Mouse (Mus musculus) spleen, postnatal 4 days (tissue): Measurements from ENCODE around the gene Cdc42ep2.

Experiments used
- DNase-seq, 2 experiments: peaks; one replicate each; pipeline ENCODE4 v3.0.0; 2022; ENCODE audit warnings: low spot score in 2 of 2

The Cdc42ep2 gene

DNA sequence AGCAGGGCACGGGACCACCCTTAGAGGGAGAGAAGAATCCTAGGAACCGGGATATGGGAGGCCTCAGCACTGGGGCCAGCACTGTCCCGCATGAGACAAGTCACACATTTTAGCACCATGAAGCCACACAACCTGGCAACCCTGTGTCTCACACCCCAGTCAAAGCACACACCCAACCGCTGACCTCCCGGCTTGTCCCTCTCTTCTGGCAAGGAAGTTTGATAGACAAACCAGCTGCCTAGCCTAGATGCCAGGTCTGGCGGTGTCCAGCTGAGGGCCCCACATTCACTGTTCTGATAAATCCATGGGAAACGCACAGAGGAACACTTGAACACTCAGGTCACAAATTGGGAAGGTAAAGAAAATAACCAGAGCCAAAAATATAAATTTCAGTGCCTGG, 18.0 kb upstream of the Cdc42ep2 start:
- no peak for DNase-seq

GRCm38 (mm10) chr19:5940656-5941055, 16.0 kb upstream of the Cdc42ep2 start:
- DNase-seq, result no peak

DNA sequence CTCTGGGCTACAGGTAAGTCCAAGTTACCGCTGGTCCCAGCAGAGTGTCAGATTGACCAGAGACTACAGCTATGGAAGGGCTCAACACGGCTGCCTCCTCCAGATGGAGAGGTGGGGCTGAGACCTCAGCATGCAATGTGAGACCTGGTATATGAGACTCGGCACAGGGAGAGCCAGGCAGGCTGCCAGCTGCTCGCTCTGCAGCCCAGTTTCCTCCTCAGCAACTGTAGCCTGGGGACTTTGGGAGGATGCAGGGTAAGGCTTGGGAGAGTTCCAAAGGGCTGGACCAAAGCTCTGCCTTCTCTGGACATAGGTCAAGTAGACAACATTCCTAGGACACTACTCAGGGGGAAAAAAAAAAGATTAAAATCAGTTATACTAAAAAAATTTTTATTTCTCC, 15.6 kb upstream of the Cdc42ep2 start:
- DNase-seq, result no peak

DNA sequence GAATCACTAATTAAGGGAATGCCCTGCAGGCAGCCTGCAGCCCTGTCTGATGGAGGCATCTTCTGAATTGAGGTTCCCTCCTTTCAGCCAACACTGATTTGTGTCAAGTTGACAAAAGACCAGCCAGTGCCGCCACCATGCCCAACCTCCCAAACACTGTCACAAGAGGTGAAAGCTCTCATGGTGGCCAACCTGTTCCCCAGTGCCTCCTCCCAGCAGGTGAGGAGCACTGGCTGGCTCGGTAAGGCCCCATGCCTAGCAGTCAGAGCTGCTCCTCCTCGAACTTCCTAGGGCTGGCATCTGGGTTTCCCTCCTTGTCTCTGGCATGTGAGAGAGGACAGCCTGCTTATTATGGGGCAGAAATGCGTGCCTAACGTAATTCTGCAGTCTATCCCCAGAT, 15.1 kb upstream of the Cdc42ep2 start:
- no peak for DNase-seq

GRCm38 (mm10) chr19:5938516-5938915, 13.9 kb upstream of the Cdc42ep2 start:
- DNase-seq, result no peak

- no peak for DNase-seq
Measured at GRCm38 (mm10) chr19:5937836-5938406, 13.3 kb upstream of the Cdc42ep2 start.

GRCm38 (mm10) chr19:5937095-5937835, 12.6 kb upstream of the Cdc42ep2 start:
- DNase-seq, result no peak

DNA sequence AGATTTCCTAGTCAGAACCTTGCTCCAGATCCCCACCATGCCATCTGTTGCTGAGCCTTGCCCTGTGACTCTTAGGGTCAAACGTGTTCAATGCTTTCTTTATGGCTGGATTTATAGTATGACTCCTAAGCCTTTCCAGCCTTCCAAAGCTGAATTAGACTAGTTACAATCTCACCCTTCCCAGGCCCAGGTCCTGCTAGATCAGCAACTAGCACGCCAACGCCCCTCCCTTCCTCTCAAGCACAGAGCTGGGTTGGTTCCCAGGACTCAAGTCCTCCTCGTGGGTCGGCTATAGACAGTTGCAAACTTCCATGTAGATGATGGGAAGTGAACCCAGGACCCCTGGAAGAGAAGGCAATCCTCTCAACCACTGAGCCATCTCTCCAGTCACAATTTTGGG, 11.1 kb upstream of the Cdc42ep2 start:
- no peak for DNase-seq

DNA sequence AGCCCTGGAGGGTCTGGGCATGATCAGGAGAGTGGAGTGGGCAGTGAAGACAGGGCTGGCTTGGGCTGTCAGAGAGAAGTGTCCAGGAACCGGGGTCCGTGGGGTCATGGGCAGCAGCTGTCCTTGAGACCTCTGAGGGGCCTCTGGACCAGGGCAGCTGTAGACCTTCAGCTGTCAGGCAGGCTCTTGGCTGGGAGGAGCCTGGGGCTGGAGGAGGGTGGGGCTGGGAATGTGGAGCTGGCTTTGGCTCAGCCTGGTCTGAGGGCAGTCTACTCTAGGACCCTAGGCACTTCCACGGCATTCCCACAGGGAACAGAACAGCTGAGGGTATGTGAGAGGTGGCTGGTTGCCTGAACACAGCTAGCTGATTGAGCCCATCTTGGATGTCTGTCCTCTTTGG, 10.7 kb upstream of the Cdc42ep2 start:
- DNase-seq, result no peak

- peak in 1 of 2 experiments; percentile 40 for DNase-seq
Measured at GRCm38 (mm10) chr19:5929634-5930596, 5.3 kb upstream of the Cdc42ep2 start.

DNA sequence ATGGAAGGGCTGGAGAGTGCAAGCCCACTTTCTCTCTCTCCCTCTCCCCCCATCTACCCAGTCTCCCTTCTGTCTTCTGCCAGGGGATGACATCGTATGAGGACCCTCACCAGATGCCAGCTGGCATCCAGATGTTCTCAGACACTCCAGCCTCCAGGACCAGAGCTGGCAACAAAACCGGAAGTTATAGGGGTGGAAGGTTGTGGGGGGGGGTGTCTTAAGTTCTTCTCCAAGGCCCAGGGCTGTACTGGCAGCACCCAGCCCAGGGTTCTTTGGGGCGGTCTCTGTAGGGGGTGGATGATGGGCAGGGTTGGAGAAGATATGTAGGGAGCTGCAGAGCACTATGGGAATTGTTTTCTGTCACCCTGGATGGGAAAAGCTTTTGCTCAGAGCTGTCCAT, 3.9 kb upstream of the Cdc42ep2 start:
- DNase-seq, result no peak

- no peak for DNase-seq
Measured at GRCm38 (mm10) chr19:5928104-5928503, 3.5 kb upstream of the Cdc42ep2 start.

DNA sequence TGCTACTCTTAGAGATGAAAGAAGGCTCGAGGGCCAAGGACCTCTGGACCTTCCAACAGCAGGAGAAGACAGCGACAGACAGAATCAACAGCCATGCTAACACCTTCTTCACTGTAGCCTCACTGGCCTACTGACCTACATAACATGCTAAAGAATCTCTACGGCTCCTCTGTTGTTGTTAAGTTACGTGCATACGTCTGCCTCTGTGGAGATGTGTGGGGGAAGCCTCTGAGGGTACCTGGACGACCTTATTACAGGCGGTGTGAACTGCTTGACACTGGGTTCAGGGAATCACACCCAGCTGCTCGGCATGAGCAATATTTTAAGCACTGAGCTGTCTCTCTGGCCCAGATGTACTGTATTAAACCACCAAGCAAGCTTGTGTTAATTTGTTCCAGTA, 2.9 kb upstream of the Cdc42ep2 start:
- no peak for DNase-seq

DNA sequence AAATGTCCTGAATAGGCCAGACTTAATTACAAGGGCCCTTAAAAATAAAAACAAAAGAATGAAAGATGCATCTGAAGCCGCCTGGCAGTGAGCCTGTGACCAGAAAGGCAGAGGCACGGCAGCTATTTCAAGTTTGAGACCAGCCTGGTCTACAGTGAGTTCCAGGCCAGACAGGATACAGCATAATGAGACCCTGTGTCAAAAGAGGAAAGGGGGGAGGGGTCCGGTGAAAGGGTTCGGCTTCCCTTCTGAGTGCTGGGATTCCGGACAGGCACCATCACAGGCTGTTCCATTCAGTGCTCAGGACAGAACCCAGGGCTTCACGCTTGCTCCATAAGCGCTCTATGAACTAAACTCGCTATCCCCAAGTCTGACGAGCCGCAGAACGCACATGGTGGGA, 2.4 kb upstream of the Cdc42ep2 start:
- no peak for DNase-seq

GRCm38 (mm10) chr19:5925311-5925855, 767 bp upstream of the Cdc42ep2 start:
- DNase-seq, result no peak

DNA sequence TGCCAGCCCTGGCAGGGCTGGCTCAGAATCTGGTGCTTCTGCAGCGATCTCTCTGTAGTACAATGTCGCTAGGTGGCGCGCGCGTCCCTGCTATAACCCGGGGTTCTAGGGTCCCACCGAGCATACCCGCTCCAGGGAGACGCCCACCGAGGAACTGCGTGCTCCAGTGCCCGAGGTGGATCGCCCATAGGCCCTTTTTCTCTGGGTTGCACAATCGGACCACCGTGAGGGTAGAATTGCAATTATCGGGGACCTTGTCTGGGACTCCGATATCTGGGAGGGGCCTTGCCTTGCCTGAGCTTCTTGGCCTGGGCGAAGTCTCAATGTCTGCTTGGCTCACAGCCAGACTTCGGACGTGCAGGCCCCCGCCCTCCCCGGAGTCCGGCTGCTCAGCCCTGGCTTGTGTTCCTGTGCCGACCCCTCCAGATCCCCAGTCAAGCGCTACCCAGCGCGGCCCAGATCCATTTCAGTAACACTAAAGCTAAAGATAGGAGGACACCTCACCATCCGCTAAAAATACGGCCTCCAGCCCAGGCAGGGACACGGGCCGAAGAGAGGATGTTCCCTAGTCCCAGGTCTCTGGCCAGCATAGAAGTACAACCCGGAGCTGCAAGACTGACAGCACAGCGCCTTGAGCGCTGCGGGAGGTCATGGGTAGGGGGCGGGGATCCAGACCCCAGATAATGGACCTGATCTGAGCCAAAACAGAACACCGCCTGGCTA, 465 bp downstream of the Cdc42ep2 start:
- DNase-seq, result peak; percentile 88 to 97

- DNase-seq, result no peak
Measured at GRCm38 (mm10) chr19:5922963-5923362, 1.7 kb downstream of the Cdc42ep2 start.

DNA sequence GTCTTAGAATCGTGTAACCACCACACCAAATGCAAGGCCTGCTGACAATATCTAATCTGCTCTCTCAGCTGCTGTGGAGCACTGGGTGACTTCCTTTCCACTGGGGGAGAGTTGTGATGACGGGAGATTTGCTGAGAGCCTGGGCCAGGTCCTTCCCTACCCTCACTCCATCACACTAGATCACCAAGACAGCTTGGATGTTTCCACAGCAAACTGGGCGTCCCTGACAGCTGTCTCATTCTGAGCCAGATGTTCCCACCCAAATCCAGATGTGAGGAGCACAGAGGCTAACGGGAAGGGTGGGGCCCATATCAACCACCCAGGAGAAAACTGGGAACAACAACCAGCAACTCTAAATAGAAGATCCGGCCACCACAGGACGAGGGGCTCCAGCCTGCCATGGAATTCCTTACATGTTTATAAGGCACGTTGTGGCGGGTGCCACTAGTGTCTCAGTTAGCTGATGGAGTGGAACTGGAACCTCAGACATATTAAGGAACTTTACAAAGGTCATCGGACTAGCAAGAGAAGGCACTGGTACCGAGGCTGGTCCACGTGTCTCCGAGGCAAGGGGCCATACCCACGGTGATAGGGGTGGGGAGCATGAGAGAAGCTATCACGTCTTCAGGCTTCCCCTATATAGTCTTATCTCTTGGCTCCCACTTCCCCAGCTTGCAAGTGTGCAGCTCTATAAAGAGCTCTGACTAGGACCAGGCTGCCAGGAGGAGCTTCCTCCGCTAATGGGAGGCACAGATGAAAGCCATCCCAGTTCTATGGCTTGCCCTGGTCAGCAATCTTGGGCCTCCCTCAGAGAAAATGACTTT, 2.3 kb downstream of the Cdc42ep2 start:
- DNase-seq, result peak in 1 of 2 experiments; percentile 40

DNA sequence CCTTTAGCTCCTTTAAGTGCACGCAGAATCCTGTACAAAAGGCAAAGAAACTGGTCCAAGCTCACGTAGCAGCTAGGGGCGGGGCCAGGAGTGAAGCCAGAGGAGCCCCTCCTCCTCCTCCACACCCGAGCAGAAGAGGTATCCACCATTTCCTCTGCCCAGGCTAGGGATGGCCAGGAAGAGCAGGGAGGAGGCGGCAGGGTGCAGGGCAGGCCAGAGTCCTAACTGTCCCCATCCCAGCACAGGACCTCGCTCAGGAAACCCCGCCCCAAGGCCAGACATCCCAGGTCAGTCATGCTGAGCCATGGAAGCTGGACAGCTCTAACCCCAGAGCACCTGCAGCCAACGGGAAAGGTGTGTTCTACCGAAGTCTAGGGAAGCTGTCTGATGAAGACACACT, 2.9 kb downstream of the Cdc42ep2 start:
- DNase-seq, result peak in 1 of 2 experiments; percentile 28

DNA sequence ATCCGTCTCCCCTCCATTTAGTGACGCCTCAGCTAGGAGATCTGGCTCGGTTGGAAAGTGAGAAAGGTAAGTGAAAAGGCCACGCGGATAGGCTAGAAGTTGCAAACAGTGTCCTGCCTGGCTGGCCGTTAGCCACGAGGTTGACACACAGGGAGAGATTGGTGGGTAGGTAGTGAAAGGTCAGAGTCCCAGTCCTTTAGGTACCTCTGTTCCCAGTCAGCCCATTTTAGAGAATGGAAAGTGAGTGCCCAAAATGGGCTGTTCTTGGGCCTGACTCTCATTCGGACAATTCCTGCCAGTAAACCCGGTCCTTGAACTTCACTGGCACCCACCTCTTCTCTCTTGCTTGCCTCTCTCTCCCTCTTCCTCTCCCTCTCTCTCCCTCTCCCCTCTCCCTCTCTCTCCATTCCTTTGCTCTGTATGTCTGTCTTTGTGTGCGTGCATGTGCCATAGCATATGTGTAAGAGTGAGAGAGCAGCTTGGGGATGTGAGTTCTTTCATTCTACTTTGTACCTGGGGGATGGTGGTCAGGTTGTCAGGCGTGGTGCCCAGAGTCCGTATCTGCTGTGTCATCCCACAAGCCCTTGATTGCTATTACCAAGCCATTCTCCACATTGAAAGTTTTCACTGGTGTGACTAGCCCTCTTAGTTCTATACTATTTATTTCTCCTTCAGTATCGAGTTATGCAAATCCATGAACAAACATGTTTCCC, 11.5 kb downstream of the Cdc42ep2 start, which contains the start of gene Dpf2:
Dpf2 (minus strand) TSS at position 4 of the 713 bp plus-strand sequence.
- DNase-seq, result no peak
